In the genomic region with DNA sequence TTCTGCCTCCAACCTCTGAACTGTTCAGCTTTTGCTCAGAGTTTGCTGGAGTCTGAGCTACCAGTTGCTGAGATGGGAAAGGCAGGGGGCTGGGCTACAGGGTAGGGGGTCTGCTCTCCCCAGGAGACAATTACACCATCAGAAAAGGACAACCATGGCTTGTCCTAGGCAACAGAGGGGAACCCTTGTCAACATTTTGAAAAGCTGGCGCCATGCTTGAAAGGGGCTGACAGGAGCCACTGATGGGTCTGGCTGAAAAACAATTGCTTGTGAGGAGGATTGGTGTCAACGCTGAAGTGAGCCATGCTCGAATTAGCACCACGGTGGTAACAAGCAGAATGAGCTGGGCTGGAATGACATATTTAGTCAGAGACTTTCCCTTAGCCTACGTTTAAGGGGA, we compare ENCODE assay signal across 17 mouse cellular contexts.
DNase-seq lines count a peak whose midpoint lies in the region; ATAC-seq lines count a peak whose summit lies in the region.
"Had no signal": no experiment of that assay in that cellular context is flagged by ENCODE, and none has a peak within 500 bp of the region (broad histone marks: within the 10 kb centered on the region; RNA-seq: fewer than 3 reads in every experiment).

No protein-coding gene starts in this region.

- H3K9me3 ChIP-seq in midbrain, embryonic 11.5 days (ENCODE audit: control insufficient read depth, low read length): no peaks in the 10 kb centered on the region; the same call in 1 of the 2 replicates
- H3K9me3 ChIP-seq in midbrain, embryonic 16.5 days (replicated peaks; ENCODE audit: control insufficient read depth, low read length, poor library complexity, severe bottlenecking): no peaks in the 10 kb centered on the region
- H3K9me3 ChIP-seq in hindbrain, embryonic 13.5 days: no peaks in the 10 kb centered on the region
- H3K9me3 ChIP-seq: heart, embryonic 13.5 days had no signal

- H3K4me3 ChIP-seq in midbrain, embryonic 11.5 days (ENCODE audit: low read depth, low read length): no peak overlapping the region
- H3K4me3 ChIP-seq in midbrain, embryonic 16.5 days (ENCODE audit: low read depth, low read length): no peak overlapping the region
- no peak overlapping the region for H3K4me3 ChIP-seq in hindbrain, embryonic 13.5 days
- H3K4me3 ChIP-seq: heart, embryonic 13.5 days; megakaryocyte, embryonic 14.5 days; myocyte had no signal

- peaks cover 2% of the 10 kb centered on the region; the same call in 1 of the 2 replicates for H3K4me1 ChIP-seq in midbrain, embryonic 11.5 days (ENCODE audit: control insufficient read depth, insufficient read depth, low read length)
- peaks cover 12% of the 10 kb centered on the region for H3K4me1 ChIP-seq in midbrain, embryonic 16.5 days (ENCODE audit: control insufficient read depth, insufficient read depth, low read length)
- peaks cover 12% of the 10 kb centered on the region for H3K4me1 ChIP-seq in hindbrain, embryonic 13.5 days (replicated peaks)

- no peaks in the 10 kb centered on the region for H3K27me3 ChIP-seq in midbrain, embryonic 11.5 days (ENCODE audit: control insufficient read depth, insufficient read depth, low read length)
- no peaks in the 10 kb centered on the region for H3K27me3 ChIP-seq in midbrain, embryonic 16.5 days (ENCODE audit: control insufficient read depth, insufficient read depth, low read depth, low read length)
- no peaks in the 10 kb centered on the region for H3K27me3 ChIP-seq in hindbrain, embryonic 13.5 days
- H3K27me3 ChIP-seq: heart, embryonic 13.5 days had no signal

- ATAC-seq in midbrain, embryonic 11.5 days (ENCODE audit: low FRiP score): peak; percentile 73; the same call in 1 of the 2 replicates
- ATAC-seq in midbrain, embryonic 16.5 days: no peak
- ATAC-seq in hindbrain, embryonic 13.5 days (ENCODE audit: low FRiP score): peak; percentile 68

- peak; percentile 43 for DNase-seq in embryo, embryonic 10 days (ENCODE audit: low spot score)
- no peak for DNase-seq in embryo, embryonic 9.5 days (ENCODE audit: extremely low spot score)
- no peak for DNase-seq in midbrain, embryonic 11.5 days (ENCODE audit: low spot score, missing footprints)
- DNase-seq in layer of hippocampus, postnatal 36 days: no peak
- no peak for DNase-seq in urinary bladder, postnatal 25 days (ENCODE audit: low spot score)
- DNase-seq in kidney, postnatal 10 days: no peak
- DNase-seq: cerebellum, adult 8-10 months; kidney, adult 9 months; liver; lung, adult 18-20 months; lung, postnatal 14 days; thymus, postnatal 14 days had no signal

- H3K27ac ChIP-seq in midbrain, embryonic 11.5 days (ENCODE audit: low read depth, low read length): no peak overlapping the region
- no peak overlapping the region for H3K27ac ChIP-seq in midbrain, embryonic 16.5 days (ENCODE audit: low read length)
- H3K27ac ChIP-seq in hindbrain, embryonic 13.5 days: no peak overlapping the region
- H3K27ac ChIP-seq: heart, embryonic 13.5 days had no signal

- no peak overlapping the region for H3K9ac ChIP-seq in midbrain, embryonic 11.5 days (ENCODE audit: low read length)
- H3K9ac ChIP-seq in midbrain, embryonic 16.5 days (ENCODE audit: low read depth, low read length): no peak overlapping the region
- H3K9ac ChIP-seq in hindbrain, embryonic 13.5 days: no peak overlapping the region
- H3K9ac ChIP-seq: heart, embryonic 13.5 days had no signal

- no peaks in the 10 kb centered on the region for H3K36me3 ChIP-seq in midbrain, embryonic 11.5 days (ENCODE audit: control insufficient read depth, insufficient read depth, low read length)
- no peaks in the 10 kb centered on the region for H3K36me3 ChIP-seq in midbrain, embryonic 16.5 days (ENCODE audit: control insufficient read depth, insufficient read depth, low read length)
- H3K36me3 ChIP-seq in hindbrain, embryonic 13.5 days: no peaks in the 10 kb centered on the region
- H3K36me3 ChIP-seq: heart, embryonic 13.5 days had no signal

- H3K4me2 ChIP-seq in midbrain, embryonic 11.5 days: no peak overlapping the region
- H3K4me2 ChIP-seq in midbrain, embryonic 16.5 days (ENCODE audit: low read length): no peak overlapping the region
- no peak overlapping the region for H3K4me2 ChIP-seq in hindbrain, embryonic 13.5 days
- H3K4me2 ChIP-seq: heart, embryonic 13.5 days had no signal

- WGBS in midbrain, embryonic 11.5 days: 36% methylated on average over 5 of the region's 5 CpGs
- WGBS in midbrain, embryonic 16.5 days: 19% methylated on average over 5 of the region's 5 CpGs
- 14% methylated on average over 5 of the region's 5 CpGs for WGBS in hindbrain, embryonic 13.5 days
